In the genomic region with DNA sequence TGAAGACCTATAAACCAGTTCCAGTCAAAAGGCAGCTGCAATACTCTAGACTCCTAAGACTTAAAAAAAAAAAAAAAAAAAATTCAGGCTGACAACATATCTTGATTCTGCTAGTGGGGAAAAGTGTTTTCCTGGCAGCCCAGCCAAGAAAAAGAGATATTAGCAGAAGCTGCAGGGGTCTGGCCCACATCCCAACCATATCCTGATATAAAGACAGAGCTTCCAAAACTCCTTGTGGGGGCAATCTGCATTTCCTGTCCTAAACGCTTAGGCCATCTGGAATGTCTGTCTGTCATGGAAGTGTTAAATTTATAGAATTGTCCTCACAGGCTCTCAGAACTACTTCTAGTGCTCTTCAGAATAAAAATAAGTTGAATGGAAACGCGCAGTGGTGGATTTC, we compare ENCODE assay signal across 16 mouse cellular contexts.
DNase-seq lines count a peak whose midpoint lies in the region; ATAC-seq and TF ChIP-seq lines count a peak whose summit lies in the region.
"Had no signal": no experiment of that assay in that cellular context is flagged by ENCODE, and none has a peak within 500 bp of the region (broad histone marks: within the 10 kb centered on the region; RNA-seq: fewer than 3 reads in every experiment).

No protein-coding gene starts in this region.

- no peak overlapping the region for H3K4me3 ChIP-seq in limb, embryonic 14.5 days (replicated peaks; ENCODE audit: low read length)
- H3K4me3 ChIP-seq: embryonic facial prominence, embryonic 12.5 days; heart, adult 2 months; limb, embryonic 15.5 days; midbrain, embryonic 10.5 days had no signal

- no peaks in the 10 kb centered on the region for H3K4me1 ChIP-seq in limb, embryonic 14.5 days (ENCODE audit: control insufficient read depth, insufficient read depth, low read length)
- H3K4me1 ChIP-seq: embryonic facial prominence, embryonic 12.5 days; limb, embryonic 15.5 days; midbrain, embryonic 10.5 days had no signal

- ATAC-seq in frontal cortex, adult (ENCODE audit: low TSS enrichment), result peak; percentile 79
- ATAC-seq in limb, embryonic 14.5 days (ENCODE audit: low FRiP score, low read depth), result peak; percentile 34; the same call in 1 of the 2 replicates

- no peak for TF ChIP-seq POLR2A in brain, embryonic 14.5 days (IDR thresholded peaks at IDR 0.05; ENCODE audit: borderline replicate concordance, extremely low read depth, insufficient read depth, insufficient read length, poor library complexity, severe bottlenecking)
- TF ChIP-seq POLR2A in limb, embryonic 14.5 days (IDR thresholded peaks at IDR 0.05; ENCODE audit: borderline replicate concordance, extremely low read depth, insufficient read depth, insufficient read length), result no peak

- H3K9me3 ChIP-seq in limb, embryonic 14.5 days (ENCODE audit: control insufficient read depth, low read length), result no peaks in the 10 kb centered on the region
- H3K9me3 ChIP-seq: embryonic facial prominence, embryonic 12.5 days; limb, embryonic 15.5 days; midbrain, embryonic 10.5 days had no signal

- no peak for TF ChIP-seq CTCF in brain, embryonic 14.5 days (IDR thresholded peaks at IDR 0.05; ENCODE audit: borderline replicate concordance, extremely low read depth, insufficient read depth, insufficient read length)

- WGBS in limb, embryonic 14.5 days, result 65% methylated on average over 3 of the region's 3 CpGs

- H3K36me3 ChIP-seq in limb, embryonic 14.5 days (ENCODE audit: control insufficient read depth, insufficient read depth, low read length), result no peaks in the 10 kb centered on the region
- H3K36me3 ChIP-seq: embryonic facial prominence, embryonic 12.5 days; limb, embryonic 15.5 days; midbrain, embryonic 10.5 days had no signal

- no peak overlapping the region for H3K9ac ChIP-seq in limb, embryonic 14.5 days (ENCODE audit: low read depth, low read length, severe bottlenecking)
- H3K9ac ChIP-seq: embryonic facial prominence, embryonic 12.5 days; limb, embryonic 15.5 days had no signal

- no peak for DNase-seq in frontal cortex, postnatal 25 days (ENCODE audit: low spot score in 2 of 2)
- DNase-seq in kidney, postnatal 14 days, result peak; percentile 47
- DNase-seq in kidney, adult 8-10 months, result no peak
- DNase-seq in brain, embryonic 14.5 days (ENCODE audit: low read depth), result peak; percentile 79
- peak; percentile 57 for DNase-seq in limb, embryonic 14.5 days (ENCODE audit: low spot score)
- no peak for DNase-seq in gastrocnemius, adult 8-10 months (ENCODE audit: low spot score in 2 of 2)
- DNase-seq: adrenal gland, postnatal 36 days; cerebellum, postnatal 36 days; gastrocnemius, postnatal 14 days; heart, adult 2 months; kidney, adult 11 months; thymus, postnatal 4 days had no signal

- no peak overlapping the region for H3K4me2 ChIP-seq in limb, embryonic 14.5 days (replicated peaks; ENCODE audit: low read depth, low read length, severe bottlenecking)
- H3K4me2 ChIP-seq: embryonic facial prominence, embryonic 12.5 days; limb, embryonic 15.5 days had no signal

- no peaks in the 10 kb centered on the region for H3K27me3 ChIP-seq in limb, embryonic 14.5 days (ENCODE audit: control insufficient read depth, insufficient read depth, low read length)
- H3K27me3 ChIP-seq: embryonic facial prominence, embryonic 12.5 days; limb, embryonic 15.5 days had no signal

- no peak overlapping the region for H3K27ac ChIP-seq in limb, embryonic 14.5 days (replicated peaks; ENCODE audit: low read depth, low read length)
- H3K27ac ChIP-seq: embryonic facial prominence, embryonic 12.5 days; heart, adult 2 months; limb, embryonic 15.5 days; midbrain, embryonic 10.5 days had no signal

Comparison
In these comparisons a context has a peak if more than half of its experiments do, and no peak if none do; other contexts are left out.
1. DNase-seq: peak in kidney, postnatal 14 days (single experiment), brain, embryonic 14.5 days (single experiment) and limb, embryonic 14.5 days (single experiment); none in frontal cortex, postnatal 25 days (0 of 2), kidney, adult 8-10 months (0 of 2) and gastrocnemius, adult 8-10 months (0 of 2).